In the genomic region with DNA sequence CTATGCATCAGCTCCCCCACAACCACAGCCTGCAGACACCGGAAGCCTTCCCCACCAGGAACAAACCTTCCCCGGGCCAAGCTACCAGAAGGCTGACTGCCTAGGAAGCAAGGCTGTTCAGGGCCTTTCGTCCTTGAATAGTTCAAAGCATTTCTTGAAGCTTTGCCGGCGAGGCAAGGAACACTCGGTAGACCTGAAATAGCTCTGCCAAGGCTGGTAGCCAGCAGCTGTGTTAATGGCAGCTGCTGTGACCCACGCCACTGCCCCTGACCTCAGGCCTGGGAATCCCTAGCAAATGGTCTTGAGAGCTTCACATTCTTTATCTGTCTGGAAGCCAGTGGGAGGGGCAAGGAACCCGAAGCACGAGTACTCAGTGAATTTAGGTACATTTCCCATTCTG, we compare ENCODE assay signal across 12 mouse cellular contexts. TPM values are rescaled to one million over a fixed set of nuclear protein-coding genes. Genes with fewer than 3 reads are reported as not detected.
DNase-seq lines count a peak whose midpoint lies in the region; ATAC-seq and TF ChIP-seq lines count a peak whose summit lies in the region.
"Had no signal": no experiment of that assay in that cellular context is flagged by ENCODE, and none has a peak within 500 bp of the region (broad histone marks: within the 10 kb centered on the region; RNA-seq: fewer than 3 reads in every experiment).

No protein-coding gene starts in this region.

- TF ChIP-seq POLR2A in kidney, adult 2 months (IDR thresholded peaks at IDR 0.05; ENCODE audit: low read depth, low read length), result no peak
- no peak for TF ChIP-seq POLR2A in myocyte (IDR thresholded peaks at IDR 0.05; ENCODE audit: insufficient read length, low read depth)

- no peak overlapping the region for H3ac ChIP-seq in myocyte (ENCODE audit: control insufficient read depth, insufficient read length)

- H3K4me3 ChIP-seq in kidney, postnatal 0 days (replicated peaks; ENCODE audit: low read depth, low read length), result no peak overlapping the region
- H3K4me3 ChIP-seq in kidney, adult 2 months (ENCODE audit: insufficient read depth, low read depth, low read length), result no peak overlapping the region
- no peak overlapping the region for H3K4me3 ChIP-seq in embryonic facial prominence, embryonic 13.5 days
- H3K4me3 ChIP-seq in myocyte, result no peak overlapping the region
- no peak overlapping the region for H3K4me3 ChIP-seq in midbrain, postnatal 0 days (ENCODE audit: low read depth, low read length)
- H3K4me3 ChIP-seq: lung, embryonic 15.5 days had no signal

- H3K4me2 ChIP-seq in kidney, postnatal 0 days (ENCODE audit: low read length), result no peak overlapping the region
- H3K4me2 ChIP-seq in embryonic facial prominence, embryonic 13.5 days, result no peak overlapping the region
- H3K4me2 ChIP-seq in myocyte (ENCODE audit: low read depth), result peak overlapping the region; percentile 47
- H3K4me2 ChIP-seq in midbrain, postnatal 0 days (ENCODE audit: low read depth, low read length, poor library complexity, severe bottlenecking), result no peak overlapping the region
- H3K4me2 ChIP-seq: lung, embryonic 15.5 days had no signal

- no peak overlapping the region for H3K27ac ChIP-seq in kidney, postnatal 0 days
- no peak overlapping the region for H3K27ac ChIP-seq in kidney, adult 2 months (ENCODE audit: insufficient read depth, low read depth, low read length)
- peak overlapping the region; percentile 18; the same call in 1 of the 2 replicates for H3K27ac ChIP-seq in embryonic facial prominence, embryonic 13.5 days
- H3K27ac ChIP-seq in midbrain, postnatal 0 days (ENCODE audit: low read depth, low read length), result no peak overlapping the region
- H3K27ac ChIP-seq: lung, embryonic 15.5 days had no signal

- H3K4me1 ChIP-seq in kidney, postnatal 0 days (replicated peaks; ENCODE audit: insufficient read depth, low read length), result no peaks in the 10 kb centered on the region; the same call in none of the 2 replicates
- no peaks in the 10 kb centered on the region for H3K4me1 ChIP-seq in kidney, adult 2 months (ENCODE audit: control insufficient read depth, insufficient read depth, low read length)
- H3K4me1 ChIP-seq in embryonic facial prominence, embryonic 13.5 days, result peaks cover 38% of the 10 kb centered on the region
- H3K4me1 ChIP-seq in midbrain, postnatal 0 days (ENCODE audit: insufficient read depth, low read length), result 0 out of 2 replicates have a peak, but pooled peaks cover 4% of the 10 kb centered on the region

- peak; percentile 23 for DNase-seq in kidney, postnatal 0 days (ENCODE audit: low spot score)
- no peak for DNase-seq in kidney, adult 2 months
- DNase-seq in adrenal gland, adult 8-10 months, result peak; percentile 54
- no peak for DNase-seq in left cerebral cortex, adult 11 months (ENCODE audit: low spot score)
- no peak for DNase-seq in midbrain, postnatal 0 days (ENCODE audit: low spot score)
- DNase-seq in spleen, postnatal 14 days (ENCODE audit: low spot score in 2 of 2), result no peak
- DNase-seq: spleen, adult 18-20 months had no signal

- no peak overlapping the region for H3K9ac ChIP-seq in kidney, postnatal 0 days (ENCODE audit: low read depth, low read length)
- H3K9ac ChIP-seq in embryonic facial prominence, embryonic 13.5 days, result no peak overlapping the region
- no peak overlapping the region for H3K9ac ChIP-seq in midbrain, postnatal 0 days (replicated peaks; ENCODE audit: low read length, poor library complexity, severe bottlenecking)
- H3K9ac ChIP-seq: lung, embryonic 15.5 days had no signal

- no peaks in the 10 kb centered on the region for H3K79me2 ChIP-seq in myocyte (ENCODE audit: control insufficient read depth, insufficient read depth)

- no peaks in the 10 kb centered on the region for H3K9me3 ChIP-seq in kidney, postnatal 0 days (replicated peaks; ENCODE audit: low read length)
- H3K9me3 ChIP-seq in embryonic facial prominence, embryonic 13.5 days, result no peaks in the 10 kb centered on the region
- no peaks in the 10 kb centered on the region for H3K9me3 ChIP-seq in midbrain, postnatal 0 days (ENCODE audit: low read length)
- H3K9me3 ChIP-seq: G1E; lung, embryonic 15.5 days had no signal

- no peaks in the 10 kb centered on the region for H3K27me3 ChIP-seq in kidney, postnatal 0 days (ENCODE audit: insufficient read depth, low read length)
- H3K27me3 ChIP-seq in kidney, adult 2 months (replicated peaks; ENCODE audit: control insufficient read depth, insufficient read depth, low read length), result no peaks in the 10 kb centered on the region
- no peaks in the 10 kb centered on the region for H3K27me3 ChIP-seq in embryonic facial prominence, embryonic 13.5 days
- no peaks in the 10 kb centered on the region for H3K27me3 ChIP-seq in myocyte (ENCODE audit: control insufficient read depth, insufficient read depth, insufficient read length)
- H3K27me3 ChIP-seq in midbrain, postnatal 0 days (ENCODE audit: insufficient read depth, low read length), result no peaks in the 10 kb centered on the region

- no peaks in the 10 kb centered on the region for H3K36me3 ChIP-seq in kidney, postnatal 0 days (ENCODE audit: insufficient read depth, low read length)
- H3K36me3 ChIP-seq in kidney, adult 2 months (ENCODE audit: control insufficient read depth, insufficient read depth, low read length), result no peaks in the 10 kb centered on the region
- H3K36me3 ChIP-seq in embryonic facial prominence, embryonic 13.5 days, result no peaks in the 10 kb centered on the region
- H3K36me3 ChIP-seq in myocyte (ENCODE audit: control insufficient read depth, insufficient read depth), result no peaks in the 10 kb centered on the region
- H3K36me3 ChIP-seq in midbrain, postnatal 0 days (ENCODE audit: insufficient read depth, low read length), result no peaks in the 10 kb centered on the region
- H3K36me3 ChIP-seq: G1E; lung, embryonic 15.5 days had no signal

- ATAC-seq in kidney, postnatal 0 days (replicated peaks; ENCODE audit: low FRiP score, low read depth), result no peak
- no peak for ATAC-seq in embryonic facial prominence, embryonic 13.5 days (ENCODE audit: insufficient number of reproducible peaks, insufficient read depth, low FRiP score, low TSS enrichment, low read depth)
- ATAC-seq in midbrain, postnatal 0 days (ENCODE audit: low FRiP score), result no peak
- ATAC-seq: inflammation-experienced regulatory T-cells, adult 6 months had no signal

- no peak for TF ChIP-seq CTCF in kidney, postnatal 0 days (IDR thresholded peaks at IDR 0.05; ENCODE audit: low read depth)
- no peak for TF ChIP-seq CTCF in kidney, adult 2 months (conservative IDR thresholded peaks at IDR 0.05; ENCODE audit: insufficient read depth, insufficient read length, low read depth, low read length)
- TF ChIP-seq CTCF in midbrain, postnatal 0 days (IDR thresholded peaks at IDR 0.05), result no peak

- WGBS in kidney, postnatal 0 days, result 18% methylated on average over 9 of the region's 9 CpGs
- WGBS in kidney, adult 2 months, result 42% methylated on average over 9 of the region's 9 CpGs
- 41% methylated on average over 9 of the region's 9 CpGs for WGBS in embryonic facial prominence, embryonic 13.5 days
- 51% methylated on average over 9 of the region's 9 CpGs for whole genome bisulfite sequencing in midbrain, postnatal 0 days

TF ChIP-seq in myocyte, 11 proteins besides CTCF, POLR2A, EP300 and RAD21:
- TF ChIP-seq MYOG (IDR thresholded peaks at IDR 0.05; ENCODE audit: control insufficient read depth in 1 of 3, insufficient read depth in 1 of 3, insufficient read length in 2 of 3, low read depth in 2 of 3) (peak; percentile 97 to 100 (median 99)), TCF3 (IDR thresholded peaks at IDR 0.05; ENCODE audit: insufficient read length, low read depth) (peak; percentile 98), USF1 (IDR thresholded peaks at IDR 0.05; ENCODE audit: low read depth) (no peak), TCF12 (IDR thresholded peaks at IDR 0.05; ENCODE audit: insufficient read depth, poor library complexity, severe bottlenecking) (peak; percentile 96), MYOD1 (IDR thresholded peaks at IDR 0.05; ENCODE audit: control insufficient read depth in 1 of 3, insufficient read length in 2 of 3, low read depth in 2 of 3) (peak; percentile 83 to 99 (median 94)), CEBPB (IDR thresholded peaks at IDR 0.05; ENCODE audit: insufficient read depth, poor library complexity, severe bottlenecking) (no peak)

RNA-seq across cellular contexts. Expression of a gene that starts 35.3 kb away (rescaled TPM):
- 9.6 and 9.9 TPM in 2 replicates for polyA plus RNA-seq in kidney, postnatal 0 days (2015; fragmentation: Nextera tagmentation; extraction: Ambion mirVana)
- polyA plus RNA-seq in kidney, adult 2 months (2012; rRNA removed), result 9.5 and 10.1 TPM in 2 replicates
- total RNA-seq in adrenal gland, adult 8-10 months (2022), result 100 to 1,000 TPM in 1 of 4 experiments, 10 to 100 TPM in 3; 62.1 to 126 (median 78.8) TPM
- 28.0 and 30.8 TPM in 2 replicates for polyA plus RNA-seq in embryonic facial prominence, embryonic 13.5 days (2015; fragmentation: Nextera tagmentation; extraction: Ambion mirVana)
- polyA plus RNA-seq in myocyte (2012; fragmentation: generic; extraction: Trizol), result 72.9 TPM
- 78.0 and 84.2 TPM in 2 replicates for total RNA-seq in midbrain, postnatal 0 days (2014; rRNA removed)
- polyA plus RNA-seq in midbrain, postnatal 0 days (2015; fragmentation: Nextera tagmentation; extraction: Ambion mirVana), result 16.8 and 23.0 TPM in 2 replicates
- polyA plus RNA-seq: G1E had no signal

Comparison
In these comparisons a context has a peak if more than half of its experiments do, and no peak if none do; other contexts are left out.
1. DNase-seq: peak in kidney, postnatal 0 days (single experiment) and adrenal gland, adult 8-10 months (single experiment); none in kidney, adult 2 months (single experiment), left cerebral cortex, adult 11 months (single experiment), midbrain, postnatal 0 days (single experiment) and spleen, postnatal 14 days (0 of 2).